Comparison of ENCODE assay signal across 8 mouse cellular contexts in the genomic region with DNA sequence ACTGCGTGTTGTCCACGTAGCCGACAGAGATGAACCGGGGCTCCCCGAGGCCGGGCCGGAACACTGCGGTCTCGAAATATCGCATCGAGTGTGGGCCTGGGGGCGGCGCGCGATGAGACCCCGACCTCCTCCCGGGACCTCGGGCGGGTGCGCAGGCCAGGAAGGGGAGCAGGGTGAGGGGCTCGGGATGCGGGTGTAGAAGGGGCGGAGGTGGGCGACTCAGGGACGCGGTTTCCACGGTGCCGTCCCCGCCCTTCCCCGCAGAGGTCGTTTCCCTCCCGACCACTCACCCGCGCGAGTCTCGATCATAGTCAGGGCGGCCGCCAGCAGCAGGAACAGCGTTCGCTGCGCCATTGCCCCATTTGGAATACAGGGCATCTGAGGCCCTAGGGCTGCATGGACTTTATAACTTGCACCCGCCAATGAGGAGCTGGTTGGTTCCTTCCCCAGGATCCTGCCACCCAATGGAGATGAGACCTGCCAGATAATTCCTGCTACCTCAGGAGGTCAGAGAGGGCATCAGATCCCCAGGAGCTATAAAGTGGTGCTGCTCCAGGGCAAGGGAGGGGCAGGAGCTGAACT. TPM values are rescaled to one million over a fixed set of nuclear protein-coding genes. Genes with fewer than 3 reads are reported as not detected.
DNase-seq lines count a peak whose midpoint lies in the region; ATAC-seq lines count a peak whose summit lies in the region.

No protein-coding gene starts in this region.

- no peak for DNase-seq in heart, postnatal 25 days (ENCODE audit: low spot score)
- DNase-seq in R1 (ENCODE audit: low read depth, low spot score): peak; percentile 54
- no peak for DNase-seq in right cerebral cortex, postnatal 36 days (ENCODE audit: low spot score in 2 of 2)
- DNase-seq in left cerebral cortex, postnatal 10 days (ENCODE audit: extremely low spot score in 1 of 2, low spot score in 2 of 2): no peak

- intact Hi-C loops in heart, postnatal 25 days (cut with DNase I): no loop called here
- intact Hi-C loops in left cerebral cortex, postnatal 10 days (cut with DNase I): no loop called here

- peak overlapping the region; percentile 19; the same call in 1 of the 2 replicates for H3K9ac ChIP-seq in heart, embryonic 12.5 days
- H3K9ac ChIP-seq in forebrain, embryonic 15.5 days (replicated peaks): peak overlapping the region; percentile 62
- H3K9ac ChIP-seq in limb, embryonic 13.5 days: peak overlapping the region; percentile 60

- ATAC-seq in heart, embryonic 12.5 days (ENCODE audit: insufficient number of reproducible peaks, low FRiP score): 0 out of 2 replicates have a peak, but pooled peaks have one; percentile 33
- peak; percentile 58 for ATAC-seq in forebrain, embryonic 15.5 days (replicated peaks)
- ATAC-seq in limb, embryonic 13.5 days (ENCODE audit: low FRiP score, low read depth): no peak; the same call in 1 of the 2 replicates
- ATAC-seq in neutrophil, adult 5-6 weeks (ENCODE audit: extremely low read depth, insufficient number of reproducible peaks, low FRiP score, poor library complexity, severe bottlenecking): 0 out of 2 replicates have a peak, but pooled peaks have one; percentile 37

- peaks cover 10% of the 10 kb centered on the region; the same call in 1 of the 2 replicates for H3K4me1 ChIP-seq in heart, embryonic 12.5 days (replicated peaks)
- H3K4me1 ChIP-seq in forebrain, embryonic 15.5 days: peaks cover 14% of the 10 kb centered on the region
- H3K4me1 ChIP-seq in limb, embryonic 13.5 days: peaks cover 8% of the 10 kb centered on the region; the same call in 1 of the 2 replicates

- no peaks in the 10 kb centered on the region for H3K36me3 ChIP-seq in heart, embryonic 12.5 days
- H3K36me3 ChIP-seq in forebrain, embryonic 15.5 days: no peaks in the 10 kb centered on the region
- H3K36me3 ChIP-seq in limb, embryonic 13.5 days: no peaks in the 10 kb centered on the region

- WGBS in heart, embryonic 12.5 days: under 1% methylated on average over 42 of the region's 42 CpGs
- 1% methylated on average over 42 of the region's 42 CpGs for WGBS in forebrain, embryonic 15.5 days
- WGBS in limb, embryonic 13.5 days: under 1% methylated on average over 42 of the region's 42 CpGs

- peaks cover 54% of the 10 kb centered on the region for H3K27me3 ChIP-seq in heart, embryonic 12.5 days (replicated peaks)
- H3K27me3 ChIP-seq in forebrain, embryonic 15.5 days: peaks cover 15% of the 10 kb centered on the region; the same call in 1 of the 2 replicates
- H3K27me3 ChIP-seq in limb, embryonic 13.5 days: peaks cover 51% of the 10 kb centered on the region

- peak overlapping the region; percentile 94 for H3K4me2 ChIP-seq in heart, embryonic 12.5 days
- H3K4me2 ChIP-seq in forebrain, embryonic 15.5 days (replicated peaks): peak overlapping the region; percentile 99
- H3K4me2 ChIP-seq in limb, embryonic 13.5 days (replicated peaks): peak overlapping the region; percentile 95

- H3K4me3 ChIP-seq in heart, embryonic 12.5 days: peak overlapping the region; percentile 56
- H3K4me3 ChIP-seq in forebrain, embryonic 15.5 days: peak overlapping the region; percentile 54
- peak overlapping the region; percentile 51 for H3K4me3 ChIP-seq in limb, embryonic 13.5 days

- H3K27ac ChIP-seq in heart, embryonic 12.5 days (ENCODE audit: poor library complexity, severe bottlenecking): no peak overlapping the region
- no peak overlapping the region for H3K27ac ChIP-seq in forebrain, embryonic 15.5 days (replicated peaks)
- no peak overlapping the region for H3K27ac ChIP-seq in limb, embryonic 13.5 days

- H3K9me3 ChIP-seq in heart, embryonic 12.5 days (replicated peaks): no peaks in the 10 kb centered on the region
- H3K9me3 ChIP-seq in forebrain, embryonic 15.5 days: no peaks in the 10 kb centered on the region
- no peaks in the 10 kb centered on the region for H3K9me3 ChIP-seq in limb, embryonic 13.5 days

RNA-seq across cellular contexts. Expression of a gene that starts 25.8 kb away (rescaled TPM):
- not detected in 2 replicates for polyA plus RNA-seq in heart, embryonic 12.5 days (2016; fragmentation: Nextera tagmentation; extraction: Ambion mirVana)
- total RNA-seq in heart, postnatal 25 days (2021): 1 to 10 TPM; 2.6 to 2.9 TPM
- polyA plus RNA-seq in forebrain, embryonic 15.5 days (2015; fragmentation: Nextera tagmentation; extraction: Ambion mirVana): not detected in 2 replicates
- polyA plus RNA-seq in limb, embryonic 13.5 days (2015; fragmentation: Nextera tagmentation; extraction: Ambion mirVana): not detected in 2 replicates
- not detected in 2 replicates for total RNA-seq in neutrophil, adult 5-6 weeks (2017)
- total RNA-seq in left cerebral cortex, postnatal 10 days (2021): not detected

RNA-seq across cellular contexts. Expression of a gene that starts 37.5 kb away (rescaled TPM):
- polyA plus RNA-seq in heart, embryonic 12.5 days (2016; fragmentation: Nextera tagmentation; extraction: Ambion mirVana): not detected in 2 replicates
- total RNA-seq in heart, postnatal 25 days (2021): not detected
- not detected in 2 replicates for polyA plus RNA-seq in forebrain, embryonic 15.5 days (2015; fragmentation: Nextera tagmentation; extraction: Ambion mirVana)
- not detected in 2 replicates for polyA plus RNA-seq in limb, embryonic 13.5 days (2015; fragmentation: Nextera tagmentation; extraction: Ambion mirVana)
- 1.2 and 1.4 TPM in 2 replicates for total RNA-seq in neutrophil, adult 5-6 weeks (2017)
- not detected for total RNA-seq in left cerebral cortex, postnatal 10 days (2021)

RNA-seq across cellular contexts. Expression of a gene that starts 41.2 kb away (rescaled TPM):
- not detected in 2 replicates for polyA plus RNA-seq in heart, embryonic 12.5 days (2016; fragmentation: Nextera tagmentation; extraction: Ambion mirVana)
- not detected for total RNA-seq in heart, postnatal 25 days (2021)
- polyA plus RNA-seq in forebrain, embryonic 15.5 days (2015; fragmentation: Nextera tagmentation; extraction: Ambion mirVana): not detected in 2 replicates
- not detected in 2 replicates for polyA plus RNA-seq in limb, embryonic 13.5 days (2015; fragmentation: Nextera tagmentation; extraction: Ambion mirVana)
- total RNA-seq in neutrophil, adult 5-6 weeks (2017): not detected in 2 replicates
- not detected for total RNA-seq in left cerebral cortex, postnatal 10 days (2021)

RNA-seq across cellular contexts. Expression of a gene that starts 41.4 kb away (rescaled TPM):
- 4.7 and 6.1 TPM in 2 replicates for polyA plus RNA-seq in heart, embryonic 12.5 days (2016; fragmentation: Nextera tagmentation; extraction: Ambion mirVana)
- 1 to 10 TPM; 7.4 to 7.8 TPM for total RNA-seq in heart, postnatal 25 days (2021)
- 5.8 and 5.9 TPM in 2 replicates for polyA plus RNA-seq in forebrain, embryonic 15.5 days (2015; fragmentation: Nextera tagmentation; extraction: Ambion mirVana)
- polyA plus RNA-seq in limb, embryonic 13.5 days (2015; fragmentation: Nextera tagmentation; extraction: Ambion mirVana): 18.8 and 21.1 TPM in 2 replicates
- total RNA-seq in neutrophil, adult 5-6 weeks (2017): 101 and 107 TPM in 2 replicates
- total RNA-seq in left cerebral cortex, postnatal 10 days (2021): 1 to 10 TPM; 5.7 to 6.1 TPM

RNA-seq across cellular contexts. Expression of a gene that starts 45.3 kb away (rescaled TPM):
- not detected in 2 replicates for polyA plus RNA-seq in heart, embryonic 12.5 days (2016; fragmentation: Nextera tagmentation; extraction: Ambion mirVana)
- not detected for total RNA-seq in heart, postnatal 25 days (2021)
- polyA plus RNA-seq in forebrain, embryonic 15.5 days (2015; fragmentation: Nextera tagmentation; extraction: Ambion mirVana): not detected in 2 replicates
- polyA plus RNA-seq in limb, embryonic 13.5 days (2015; fragmentation: Nextera tagmentation; extraction: Ambion mirVana): not detected in 2 replicates
- not detected in 2 replicates for total RNA-seq in neutrophil, adult 5-6 weeks (2017)
- not detected for total RNA-seq in left cerebral cortex, postnatal 10 days (2021)
